8 mouse cellular contexts compared by ENCODE assay signal in genomic region chr17:71474128-71474527, GRCm38 (mm10). TPM values are rescaled to one million over a fixed set of nuclear protein-coding genes. Genes with fewer than 3 reads are reported as not detected.
DNase-seq lines count a peak whose midpoint lies in the region; ATAC-seq and TF ChIP-seq lines count a peak whose summit lies in the region.

No protein-coding gene starts in this region.

- TF ChIP-seq POLR2A in limb, embryonic 14.5 days (IDR thresholded peaks at IDR 0.05; ENCODE audit: borderline replicate concordance, extremely low read depth, insufficient read depth, insufficient read length) = no peak

- no peaks in the 10 kb centered on the region for H3K36me3 ChIP-seq in heart, embryonic 11.5 days (ENCODE audit: control insufficient read depth, insufficient read depth, low read length)
- peaks cover 6% of the 10 kb centered on the region for H3K36me3 ChIP-seq in C2C12 (ENCODE audit: control insufficient read depth, insufficient read depth)
- H3K36me3 ChIP-seq in embryonic facial prominence, embryonic 15.5 days = no peaks in the 10 kb centered on the region
- no peaks in the 10 kb centered on the region for H3K36me3 ChIP-seq in limb, embryonic 14.5 days (ENCODE audit: control insufficient read depth, insufficient read depth, low read length)

- H3K4me2 ChIP-seq in heart, embryonic 11.5 days = peak overlapping the region; percentile 88
- peak overlapping the region; percentile 74 for H3K4me2 ChIP-seq in embryonic facial prominence, embryonic 15.5 days (replicated peaks)
- peak overlapping the region; percentile 87 for H3K4me2 ChIP-seq in limb, embryonic 14.5 days (replicated peaks; ENCODE audit: low read depth, low read length, severe bottlenecking)

- no peak for ATAC-seq in heart, embryonic 11.5 days (replicated peaks; ENCODE audit: insufficient number of reproducible peaks, low FRiP score, low TSS enrichment)
- no peak for ATAC-seq in embryonic facial prominence, embryonic 15.5 days (ENCODE audit: insufficient number of reproducible peaks, low FRiP score, low TSS enrichment, low read depth)
- ATAC-seq in limb, embryonic 14.5 days (ENCODE audit: low FRiP score, low read depth) = no peak

- DNase-seq in heart, postnatal 25 days (ENCODE audit: low spot score) = no peak
- DNase-seq in limb, embryonic 14.5 days (ENCODE audit: low spot score) = no peak
- no peak for DNase-seq in ovary, postnatal 14 days (ENCODE audit: low spot score)
- DNase-seq in right cerebral cortex, postnatal 4 days = no peak
- no peak for DNase-seq in left cerebral cortex, postnatal 14 days (ENCODE audit: low spot score in 2 of 2)

- 16% methylated on average over 8 of the region's 8 CpGs for WGBS in heart, embryonic 11.5 days (ENCODE audit: insufficient replicate concordance)
- WGBS in embryonic facial prominence, embryonic 15.5 days = 13% methylated on average over 8 of the region's 8 CpGs
- 16% methylated on average over 8 of the region's 8 CpGs for WGBS in limb, embryonic 14.5 days

- peak overlapping the region; percentile 93 for H3K9ac ChIP-seq in heart, embryonic 11.5 days (ENCODE audit: low read depth, low read length)
- peak overlapping the region; percentile 86; the same call in 1 of the 2 replicates for H3K9ac ChIP-seq in embryonic facial prominence, embryonic 15.5 days
- H3K9ac ChIP-seq in limb, embryonic 14.5 days (ENCODE audit: low read depth, low read length, severe bottlenecking) = peak overlapping the region; percentile 95

- peak overlapping the region; percentile 81 for H3ac ChIP-seq in C2C12 (ENCODE audit: control insufficient read depth, insufficient read length, low read depth)

- H3K4me3 ChIP-seq in heart, embryonic 11.5 days (ENCODE audit: low read depth, low read length) = peak overlapping the region; percentile 93
- peak overlapping the region; percentile 96 for H3K4me3 ChIP-seq in C2C12 (ENCODE audit: insufficient read depth, poor library complexity, severe bottlenecking)
- H3K4me3 ChIP-seq in embryonic facial prominence, embryonic 15.5 days (replicated peaks) = peak overlapping the region; percentile 94
- H3K4me3 ChIP-seq in limb, embryonic 14.5 days (replicated peaks; ENCODE audit: low read length) = peak overlapping the region; percentile 89

- peaks cover 57% of the 10 kb centered on the region for H3K79me3 ChIP-seq in C2C12 (ENCODE audit: low read depth)

- no peak for TF ChIP-seq CTCF in C2C12 (IDR thresholded peaks at IDR 0.05; ENCODE audit: control insufficient read depth, insufficient read depth, insufficient read length)

- peaks cover 60% of the 10 kb centered on the region for H3K79me2 ChIP-seq in C2C12 (ENCODE audit: control insufficient read depth, insufficient read depth)

- H3K4me1 ChIP-seq in heart, embryonic 11.5 days (ENCODE audit: control insufficient read depth, insufficient read depth, low read length) = peaks cover 6% of the 10 kb centered on the region
- H3K4me1 ChIP-seq in embryonic facial prominence, embryonic 15.5 days = peaks cover 6% of the 10 kb centered on the region
- peaks cover 10% of the 10 kb centered on the region for H3K4me1 ChIP-seq in limb, embryonic 14.5 days (ENCODE audit: control insufficient read depth, insufficient read depth, low read length)

- H3K27me3 ChIP-seq in heart, embryonic 11.5 days (ENCODE audit: control insufficient read depth, insufficient read depth, low read length) = no peaks in the 10 kb centered on the region
- no peaks in the 10 kb centered on the region for H3K27me3 ChIP-seq in C2C12 (ENCODE audit: control insufficient read depth, insufficient read depth, insufficient read length)
- H3K27me3 ChIP-seq in embryonic facial prominence, embryonic 15.5 days = no peaks in the 10 kb centered on the region
- no peaks in the 10 kb centered on the region for H3K27me3 ChIP-seq in limb, embryonic 14.5 days (ENCODE audit: control insufficient read depth, insufficient read depth, low read length)

- H3K9me3 ChIP-seq in heart, embryonic 11.5 days (replicated peaks; ENCODE audit: control insufficient read depth, low read length) = no peaks in the 10 kb centered on the region
- H3K9me3 ChIP-seq in embryonic facial prominence, embryonic 15.5 days (replicated peaks) = no peaks in the 10 kb centered on the region
- H3K9me3 ChIP-seq in limb, embryonic 14.5 days (ENCODE audit: control insufficient read depth, low read length) = no peaks in the 10 kb centered on the region

- intact Hi-C loops in heart, postnatal 25 days (cut with DNase I) = loop anchor here (2.0 kb wide), 1 partner anchor 53 kb away; the partner anchor contains the start of gene Ndc80
- intact Hi-C loops in left cerebral cortex, postnatal 14 days (cut with DNase I) = no loop called here

- H3K27ac ChIP-seq in heart, embryonic 11.5 days (ENCODE audit: low read depth, low read length) = no peak overlapping the region
- H3K27ac ChIP-seq in embryonic facial prominence, embryonic 15.5 days (replicated peaks) = no peak overlapping the region
- H3K27ac ChIP-seq in limb, embryonic 14.5 days (replicated peaks; ENCODE audit: low read depth, low read length) = peak overlapping the region; percentile 99

TF ChIP-seq in C2C12, 6 proteins besides CTCF, POLR2A, EP300 and RAD21:
- TF ChIP-seq MYOG (IDR thresholded peaks at IDR 0.05; ENCODE audit: control insufficient read depth, extremely low read depth, insufficient read length) (no peak), USF1 (IDR thresholded peaks at IDR 0.05; ENCODE audit: low read depth) (no peak), FOSL1 (IDR thresholded peaks at IDR 0.05; ENCODE audit: insufficient read depth, low read length, poor library complexity, severe bottlenecking) (no peak), MAX (IDR thresholded peaks at IDR 0.05) (no peak), MYOD1 (IDR thresholded peaks at IDR 0.05; ENCODE audit: control insufficient read depth, insufficient read length, low read depth) (no peak), CEBPB (IDR thresholded peaks at IDR 0.05; ENCODE audit: low read depth) (no peak)

RNA-seq across cellular contexts. Expression of gene Smchd1, which starts 1.0 kb away (rescaled TPM):
- 52.3 and 65.9 TPM in 2 replicates for polyA plus RNA-seq in heart, embryonic 11.5 days (2014; fragmentation: Nextera tagmentation; extraction: Ambion mirVana)
- 10 to 100 TPM; 18.0 to 19.7 TPM for total RNA-seq in heart, postnatal 25 days (2021)
- 12.7 TPM for polyA plus RNA-seq in C2C12 (2012; fragmentation: generic; extraction: Trizol)
- 58.8 and 62.7 TPM in 2 replicates for polyA plus RNA-seq in embryonic facial prominence, embryonic 15.5 days (2015; fragmentation: Nextera tagmentation; extraction: Ambion mirVana)
- polyA plus RNA-seq in limb, embryonic 14.5 days (2012; rRNA removed) = 32.8 and 42.7 TPM in 2 replicates
- polyA plus RNA-seq in limb, embryonic 14.5 days (2014; fragmentation: Nextera tagmentation; extraction: Ambion mirVana) = 71.4 and 75.6 TPM in 2 replicates
- 10 to 100 TPM; 27.3 to 28.5 TPM for total RNA-seq in left cerebral cortex, postnatal 14 days (2021)

RNA-seq across cellular contexts. Expression of gene Gm4707, which starts 14.4 kb away (rescaled TPM):
- polyA plus RNA-seq in heart, embryonic 11.5 days (2014; fragmentation: Nextera tagmentation; extraction: Ambion mirVana) = 2.9 and 4.2 TPM in 2 replicates
- total RNA-seq in heart, postnatal 25 days (2021) = 1 to 10 TPM; 1.0 to 1.5 TPM
- 0.20 TPM for polyA plus RNA-seq in C2C12 (2012; fragmentation: generic; extraction: Trizol)
- 3.3 and 4.0 TPM in 2 replicates for polyA plus RNA-seq in embryonic facial prominence, embryonic 15.5 days (2015; fragmentation: Nextera tagmentation; extraction: Ambion mirVana)
- polyA plus RNA-seq in limb, embryonic 14.5 days (2012; rRNA removed) = 1.1 and 1.9 TPM in 2 replicates
- polyA plus RNA-seq in limb, embryonic 14.5 days (2014; fragmentation: Nextera tagmentation; extraction: Ambion mirVana) = 2.0 and 3.4 TPM in 2 replicates
- total RNA-seq in left cerebral cortex, postnatal 14 days (2021) = 1 to 10 TPM; 1.3 to 2.0 TPM

RNA-seq across cellular contexts. Expression of gene Ndc80, which starts 52.5 kb away (rescaled TPM):
- polyA plus RNA-seq in heart, embryonic 11.5 days (2014; fragmentation: Nextera tagmentation; extraction: Ambion mirVana) = 41.2 and 42.8 TPM in 2 replicates
- 1 to 10 TPM; 1.1 TPM for total RNA-seq in heart, postnatal 25 days (2021)
- polyA plus RNA-seq in C2C12 (2012; fragmentation: generic; extraction: Trizol) = 15.7 TPM
- 32.2 and 36.9 TPM in 2 replicates for polyA plus RNA-seq in embryonic facial prominence, embryonic 15.5 days (2015; fragmentation: Nextera tagmentation; extraction: Ambion mirVana)
- polyA plus RNA-seq in limb, embryonic 14.5 days (2012; rRNA removed) = 9.8 and 18.9 TPM in 2 replicates
- polyA plus RNA-seq in limb, embryonic 14.5 days (2014; fragmentation: Nextera tagmentation; extraction: Ambion mirVana) = 35.8 and 37.3 TPM in 2 replicates
- total RNA-seq in left cerebral cortex, postnatal 14 days (2021) = 1 to 10 TPM; 1.0 to 1.3 TPM
